In the genomic region with DNA sequence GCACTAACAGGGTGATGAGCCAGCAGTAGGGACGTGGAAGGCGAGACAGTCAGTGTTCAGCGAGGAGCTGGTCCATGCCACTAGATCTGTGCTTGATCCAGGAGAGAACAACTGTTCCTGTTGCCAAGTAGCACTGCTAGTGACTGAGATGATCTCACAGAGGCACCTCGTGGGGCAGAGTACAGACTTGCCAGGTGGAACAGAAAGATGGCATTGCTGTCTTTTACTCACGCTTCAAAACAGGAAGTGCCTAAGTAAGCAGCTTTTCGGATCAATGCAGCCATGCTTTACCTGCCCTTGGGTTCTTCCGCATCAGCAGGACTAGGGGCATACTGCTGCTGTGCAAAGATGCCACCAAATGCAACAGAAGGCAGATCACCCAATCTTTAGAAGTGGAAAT, we compare ENCODE assay signal across 14 mouse cellular contexts.
DNase-seq lines count a peak whose midpoint lies in the region; ATAC-seq and TF ChIP-seq lines count a peak whose summit lies in the region.
"Had no signal": no experiment of that assay in that cellular context is flagged by ENCODE, and none has a peak within 500 bp of the region (broad histone marks: within the 10 kb centered on the region; RNA-seq: fewer than 3 reads in every experiment).

No protein-coding gene starts in this region.

- no peak overlapping the region for H3K27ac ChIP-seq in CH12.LX (ENCODE audit: insufficient read depth, low read depth)
- no peak overlapping the region for H3K27ac ChIP-seq in thymus, adult 2 months (ENCODE audit: control insufficient read depth, insufficient read depth, low read length)
- H3K27ac ChIP-seq in forebrain, embryonic 12.5 days = no peak overlapping the region
- H3K27ac ChIP-seq in layer of hippocampus, adult 2 months = no peak overlapping the region
- no peak overlapping the region for H3K27ac ChIP-seq in embryonic facial prominence, embryonic 10.5 days (replicated peaks)
- H3K27ac ChIP-seq: forebrain, embryonic 15.5 days; neural tube, embryonic 12.5 days had no signal

- no peak overlapping the region for H3K9ac ChIP-seq in CH12.LX (ENCODE audit: insufficient read depth, low read depth)
- H3K9ac ChIP-seq in forebrain, embryonic 12.5 days = no peak overlapping the region
- H3K9ac ChIP-seq: forebrain, embryonic 15.5 days; neural tube, embryonic 12.5 days had no signal

- no peaks in the 10 kb centered on the region for H3K79me2 ChIP-seq in CH12.LX (replicated peaks; ENCODE audit: control insufficient read depth, extremely low read depth, insufficient read depth, poor library complexity, severe bottlenecking)

- H3K36me3 ChIP-seq in CH12.LX (replicated peaks in 1 of 2; ENCODE audit: control insufficient read depth in 1 of 2, insufficient read depth in 1 of 2, low read length in 1 of 2) = no peaks in the 10 kb centered on the region
- no peaks in the 10 kb centered on the region for H3K36me3 ChIP-seq in thymus, adult 2 months (ENCODE audit: control insufficient read depth, insufficient read depth, low read length)
- H3K36me3 ChIP-seq in forebrain, embryonic 12.5 days (replicated peaks) = no peaks in the 10 kb centered on the region
- H3K36me3 ChIP-seq in embryonic facial prominence, embryonic 10.5 days (replicated peaks) = no peaks in the 10 kb centered on the region
- H3K36me3 ChIP-seq: forebrain, embryonic 15.5 days; neural tube, embryonic 12.5 days had no signal

- no peak for TF ChIP-seq EP300 in CH12.LX (IDR thresholded peaks at IDR 0.05; ENCODE audit: low read length)

- TF ChIP-seq POLR2A in CH12.LX (IDR thresholded peaks at IDR 0.05; ENCODE audit: low read depth, low read length) = no peak
- 0 out of 2 replicates have a peak, but pooled peaks have one; percentile 21 for TF ChIP-seq POLR2A in thymus, adult 2 months (IDR thresholded peaks at IDR 0.05; ENCODE audit: control insufficient read depth, extremely low read depth, insufficient read depth, low read length, poor library complexity)

- dilution Hi-C loops in CH12.LX (cut with MboI; ENCODE audit: extremely low pct_ligation_motif_present, extremely low pct_unique_long_range_greater_than_20kb, low sequenced_read_pairs) = no loop called here

- 66% methylated on average over 7 of the region's 7 CpGs for WGBS in thymus, adult 2 months
- WGBS in forebrain, embryonic 12.5 days = 90% methylated on average over 7 of the region's 7 CpGs
- 86% methylated on average over 7 of the region's 7 CpGs for WGBS in embryonic facial prominence, embryonic 10.5 days

- ATAC-seq in common myeloid progenitor, adult 5-6 weeks (replicated peaks; ENCODE audit: low read depth, poor library complexity, severe bottlenecking) = 0 out of 2 replicates have a peak, but pooled peaks have one; percentile 3
- ATAC-seq in forebrain, embryonic 12.5 days (ENCODE audit: low FRiP score) = no peak
- ATAC-seq: forebrain, embryonic 15.5 days had no signal

- H3K27me3 ChIP-seq in CH12.LX (replicated peaks) = no peaks in the 10 kb centered on the region
- no peaks in the 10 kb centered on the region for H3K27me3 ChIP-seq in thymus, adult 2 months (ENCODE audit: control insufficient read depth, insufficient read depth, low read length)
- no peaks in the 10 kb centered on the region for H3K27me3 ChIP-seq in forebrain, embryonic 12.5 days
- no peaks in the 10 kb centered on the region for H3K27me3 ChIP-seq in embryonic facial prominence, embryonic 10.5 days (replicated peaks; ENCODE audit: low read depth, poor library complexity, severe bottlenecking)
- H3K27me3 ChIP-seq: forebrain, embryonic 15.5 days; neural tube, embryonic 12.5 days had no signal

- H3K4me2 ChIP-seq in CH12.LX (ENCODE audit: insufficient read depth, low read depth, poor library complexity, severe bottlenecking) = peak overlapping the region; percentile 8
- H3K4me2 ChIP-seq in forebrain, embryonic 12.5 days = no peak overlapping the region
- H3K4me2 ChIP-seq: forebrain, embryonic 15.5 days; neural tube, embryonic 12.5 days had no signal

- no peak for TF ChIP-seq CTCF in CH12.LX (conservative IDR thresholded peaks at IDR 0.05 in 1 of 2, IDR thresholded peaks at IDR 0.05 in 1 of 2; ENCODE audit: low read depth in 2 of 2, low read length in 2 of 2)
- no peak for TF ChIP-seq CTCF in thymus, adult 2 months (IDR thresholded peaks at IDR 0.05; ENCODE audit: borderline replicate concordance, control insufficient read depth, extremely low read depth, insufficient read depth, low read length, poor library complexity)
- no peak for TF ChIP-seq CTCF in layer of hippocampus, adult 2 months (conservative IDR thresholded peaks at IDR 0.05)

- peaks cover 10 to 29% of the 10 kb centered on the region in 2 experiments for H3K4me1 ChIP-seq in CH12.LX (ENCODE audit: control insufficient read depth in 1 of 2, insufficient read depth in 2 of 2)
- peaks cover 5% of the 10 kb centered on the region for H3K4me1 ChIP-seq in thymus, adult 2 months (replicated peaks; ENCODE audit: control insufficient read depth, insufficient read depth, low read length)
- no peaks in the 10 kb centered on the region for H3K4me1 ChIP-seq in forebrain, embryonic 12.5 days
- no peaks in the 10 kb centered on the region; the same call in 1 of the 2 replicates for H3K4me1 ChIP-seq in embryonic facial prominence, embryonic 10.5 days
- H3K4me1 ChIP-seq: forebrain, embryonic 15.5 days; neural tube, embryonic 12.5 days had no signal

- no peaks in the 10 kb centered on the region for H3K9me3 ChIP-seq in CH12.LX (replicated peaks; ENCODE audit: low read length)
- no peaks in the 10 kb centered on the region for H3K9me3 ChIP-seq in forebrain, embryonic 12.5 days
- no peaks in the 10 kb centered on the region for H3K9me3 ChIP-seq in embryonic facial prominence, embryonic 10.5 days
- H3K9me3 ChIP-seq: forebrain, embryonic 15.5 days; neural tube, embryonic 12.5 days had no signal

- no peak for TF ChIP-seq RAD21 in CH12.LX (IDR thresholded peaks at IDR 0.05; ENCODE audit: low read depth, low read length)

- DNase-seq in kidney, adult 11 months = peak; percentile 4
- no peak for DNase-seq in kidney, postnatal 4 days
- DNase-seq in CH12.LX (ENCODE audit: extremely low read depth) = peak; percentile 59
- DNase-seq in thymus, adult 2 months = peak; percentile 15
- no peak for DNase-seq in layer of hippocampus, adult 2 months (ENCODE audit: low spot score in 2 of 2)
- DNase-seq in embryonic facial prominence, embryonic 10.5 days (ENCODE audit: low spot score) = no peak
- DNase-seq: adrenal gland, adult 8-10 months; gastrocnemius, postnatal 36 days; heart, postnatal 14 days; lung, adult 18-20 months had no signal

- no peak overlapping the region for H3K4me3 ChIP-seq in CH12.LX (replicated peaks in 1 of 3; ENCODE audit: low read depth in 2 of 3, low read length in 2 of 3, poor library complexity in 1 of 3)
- H3K4me3 ChIP-seq in thymus, adult 2 months (ENCODE audit: control insufficient read depth, insufficient read depth, low read length) = no peak overlapping the region
- no peak overlapping the region for H3K4me3 ChIP-seq in forebrain, embryonic 12.5 days (replicated peaks)
- no peak overlapping the region for H3K4me3 ChIP-seq in layer of hippocampus, adult 2 months
- H3K4me3 ChIP-seq in embryonic facial prominence, embryonic 10.5 days = no peak overlapping the region
- H3K4me3 ChIP-seq: forebrain, embryonic 15.5 days; neural tube, embryonic 12.5 days had no signal

- in situ Hi-C loops in CH12.LX (cut with MboI; ENCODE audit: low pct_ligation_motif_present, low pct_unique_long_range_greater_than_20kb, low sequenced_read_pairs) = loop anchor here (25.0 kb wide), 1 partner anchor 873 kb away; a partner anchor contains a TSS

TF ChIP-seq in CH12.LX, 34 proteins besides CTCF, POLR2A, EP300 and RAD21:
- TF ChIP-seq BHLHE40 (IDR thresholded peaks at IDR 0.05; ENCODE audit: low read depth, low read length) = peak; percentile 41
- TF ChIP-seq NRF1 (IDR thresholded peaks at IDR 0.05; ENCODE audit: low read depth, low read length) = no peak
- peak; percentile 76 for TF ChIP-seq ELF1 (IDR thresholded peaks at IDR 0.05; ENCODE audit: low read depth, low read length)

Comparison
In these comparisons a context has a peak if more than half of its experiments do, and no peak if none do; other contexts are left out.
1. DNase-seq: peak in kidney, adult 11 months (single experiment), CH12.LX (single experiment) and thymus, adult 2 months (single experiment); none in kidney, postnatal 4 days (0 of 2), layer of hippocampus, adult 2 months (0 of 2) and embryonic facial prominence, embryonic 10.5 days (single experiment).